Mouse (Mus musculus) CD4-positive, CD25-positive, alpha-beta regulatory T cell, adult 4 months (primary cell): ENCODE measurements around the gene Efna2. TPM values are rescaled to one million over a fixed set of nuclear protein-coding genes. Genes with fewer than 3 reads are reported as not detected.
"Not testable (repeated sequence)": the region's sequence is repeated elsewhere in the genome, so short reads cannot be mapped to it uniquely, and the experiment has no call there.

ENCODE experiments used
- ATAC-seq: one replicate; pipeline ENCODE4 v1.8.0; 2017
- polyA plus RNA-seq, 2 experiments: library from polyadenylated mRNA; unstranded; fragments of 100-300 nt; shearing (Covaris generic); gene quantifications; one replicate each; pipeline ENCODE4 v1.2.1; 2017

The Efna2 gene
- polyA plus RNA-seq, 2 experiments from 2014 or later = 0.28 TPM; not detected in 1

GRCm38 (mm10) chr10:80190491-80191051, 11.3 kb downstream of the Efna2 start:
- ATAC-seq = no peak

- no peak for ATAC-seq
Measured at GRCm38 (mm10) chr10:80193976-80194375, 14.7 kb downstream of the Efna2 start.

- no peak for ATAC-seq
Measured at GRCm38 (mm10) chr10:80194441-80194840, 15.2 kb downstream of the Efna2 start.

- ATAC-seq = no peak
Measured at GRCm38 (mm10) chr10:80196167-80196566, 16.9 kb downstream of the Efna2 start.

- no peak for ATAC-seq
Measured at GRCm38 (mm10) chr10:80196778-80197581, 17.7 kb downstream of the Efna2 start.

- ATAC-seq = peak; percentile 56
Measured at GRCm38 (mm10) chr10:80199440-80200008, 20.2 kb downstream of the Efna2 start.

- ATAC-seq = no peak
Measured at GRCm38 (mm10) chr10:80200485-80200884, 21.2 kb downstream of the Efna2 start.

- no peak for ATAC-seq
Measured at GRCm38 (mm10) chr10:80204055-80204454, 24.8 kb downstream of the Efna2 start.

- ATAC-seq = no peak
Measured at GRCm38 (mm10) chr10:80207201-80207600, 27.9 kb downstream of the Efna2 start.

- ATAC-seq = no peak
Measured at GRCm38 (mm10) chr10:80207676-80208075, 28.4 kb downstream of the Efna2 start.

- ATAC-seq = no peak
Measured at GRCm38 (mm10) chr10:80208248-80208647, 29.0 kb downstream of the Efna2 start.

GRCm38 (mm10) chr10:80208841-80209371, 29.6 kb downstream of the Efna2 start:
- ATAC-seq = no peak

GRCm38 (mm10) chr10:80211547-80212103, 32.3 kb downstream of the Efna2 start:
- peak; percentile 47 for ATAC-seq

GRCm38 (mm10) chr10:80215048-80215772, 35.9 kb downstream of the Efna2 start:
- ATAC-seq = no peak

GRCm38 (mm10) chr10:80220676-80221075, 41.4 kb downstream of the Efna2 start:
- ATAC-seq = no peak

- not testable (repeated sequence) for ATAC-seq
Measured at GRCm38 (mm10) chr10:80223137-80223536, 43.9 kb downstream of the Efna2 start.

GRCm38 (mm10) chr10:80226071-80226415, 46.8 kb downstream of the Efna2 start:
- ATAC-seq = no peak

- ATAC-seq = peak; percentile 97
Measured at GRCm38 (mm10) chr10:80226416-80227165, 47.3 kb downstream of the Efna2 start, which contains the start of gene Mum1. Mum1 (plus strand) TSS chr10:80226434.

- no peak for ATAC-seq
Measured at GRCm38 (mm10) chr10:80227166-80227539, 47.9 kb downstream of the Efna2 start.

GRCm38 (mm10) chr10:80227877-80228775, 48.8 kb downstream of the Efna2 start:
- no peak for ATAC-seq
